Mouse (Mus musculus) layer of hippocampus, adult 8-10 months (tissue): ENCODE measurements around the gene Tbx2. TPM values are rescaled to one million over a fixed set of nuclear protein-coding genes. Genes with fewer than 3 reads are reported as not detected.

Experiments used
- DNase-seq, 2 experiments: peaks; one replicate each; pipeline ENCODE4 v3.0.0; 2022; ENCODE audit warnings: low spot score in 2 of 2
- total RNA-seq, 4 experiments: library from RNA; stranded (reverse); gene quantifications; 2 replicates each; pipeline ENCODE4 v1.2.4; 2022

Tbx2 gene
- total RNA-seq, 4 experiments from 2014 or later, result 1.4 to 2.0 (median 1.7) TPM

DNA sequence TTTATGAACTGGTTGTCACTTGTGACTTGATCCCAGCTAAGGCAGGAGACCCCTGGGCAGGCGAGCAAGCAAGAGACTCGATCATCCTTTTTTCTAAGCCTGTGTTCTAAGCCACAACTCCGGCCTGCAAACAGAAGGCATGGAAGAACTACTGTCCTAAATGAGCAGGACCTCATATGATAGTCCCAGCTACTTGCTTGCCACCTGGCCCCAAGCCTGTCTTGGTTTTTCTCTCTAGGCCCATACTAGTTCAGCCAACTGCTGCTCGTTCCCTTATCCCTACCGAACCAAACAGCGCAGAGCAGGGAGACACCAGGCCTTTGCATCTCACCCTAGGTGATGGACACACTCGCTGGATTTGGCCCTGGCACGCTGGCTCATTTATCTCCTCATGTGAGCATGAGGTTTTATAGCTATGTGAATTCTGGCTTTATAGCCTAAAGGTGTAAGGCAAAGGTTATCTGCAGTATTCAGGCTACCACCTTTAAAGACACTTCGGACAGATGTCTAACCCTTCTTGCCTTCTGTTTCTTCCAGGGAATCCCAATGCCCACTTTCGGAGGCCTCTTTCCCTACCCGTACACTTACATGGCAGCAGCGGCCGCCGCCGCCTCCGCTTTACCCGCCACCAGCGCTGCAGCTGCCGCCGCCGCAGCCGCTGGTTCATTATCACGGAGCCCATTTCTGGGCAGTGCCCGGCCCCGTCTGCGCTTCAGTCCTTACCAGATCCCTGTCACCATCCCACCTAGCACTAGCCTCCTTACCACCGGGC lies 7.9 kb downstream of the Tbx2 start:
- no peak for DNase-seq

DNA sequence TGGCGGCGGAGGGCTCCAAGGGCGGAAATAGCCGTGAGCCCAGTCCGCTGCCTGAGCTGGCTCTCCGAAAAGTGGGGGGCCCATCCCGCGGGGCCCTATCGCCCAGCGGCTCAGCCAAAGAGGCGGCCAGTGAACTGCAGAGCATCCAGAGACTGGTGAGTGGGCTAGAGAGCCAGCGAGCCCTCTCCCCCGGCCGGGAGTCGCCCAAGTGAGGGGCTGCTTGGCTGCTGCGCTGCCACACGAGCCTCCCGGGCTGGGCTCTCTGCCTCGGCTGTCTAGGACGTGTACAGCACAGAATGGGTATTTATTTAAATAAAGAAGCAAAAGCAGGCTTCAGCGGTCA lies 8.4 kb downstream of the Tbx2 start:
- DNase-seq, result no peak

DNA sequence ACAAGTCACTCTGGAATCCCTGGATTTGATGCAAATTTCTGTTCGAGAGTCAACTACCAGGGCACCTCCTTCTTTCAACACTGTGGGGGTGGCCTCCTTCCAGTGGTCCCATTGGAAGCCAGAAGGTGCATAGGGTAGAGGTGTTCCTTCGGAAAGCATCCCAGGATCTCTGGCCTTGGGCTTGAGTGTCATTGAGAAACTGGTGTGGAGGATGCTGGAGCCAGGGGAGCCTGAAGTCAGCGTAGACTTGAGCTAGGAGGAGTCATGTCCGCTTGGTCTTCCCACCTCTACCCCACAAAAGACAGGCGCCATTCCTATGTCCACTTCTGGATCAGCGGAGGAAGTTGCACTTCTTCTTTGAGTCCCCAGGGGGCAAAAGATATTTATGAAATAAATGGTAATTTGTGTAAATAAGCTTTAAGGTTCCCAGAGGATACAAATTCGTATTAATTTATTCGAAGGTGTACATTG lies 8.9 kb downstream of the Tbx2 start:
- DNase-seq, result no peak

DNA sequence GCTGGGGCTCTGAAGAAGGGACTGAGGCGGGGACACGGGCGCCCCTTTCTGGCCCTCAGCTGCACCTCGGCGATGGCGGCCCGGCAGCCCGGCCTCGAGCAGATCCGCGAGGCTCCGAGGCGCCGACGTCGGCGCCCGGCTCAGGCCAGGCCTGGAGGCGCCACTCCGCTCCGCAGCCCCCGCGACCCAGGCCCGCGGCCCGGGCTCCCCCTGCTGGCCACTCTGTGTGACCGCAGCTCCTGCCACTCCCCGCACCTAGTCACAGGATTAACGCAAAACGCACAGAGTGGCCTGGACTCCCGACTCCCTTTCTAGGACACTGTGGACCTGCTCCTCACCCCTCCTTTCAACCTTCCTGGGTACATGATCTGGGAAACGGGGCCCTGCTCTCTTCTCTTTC lies 9.6 kb downstream of the Tbx2 start:
- no peak for DNase-seq

DNA sequence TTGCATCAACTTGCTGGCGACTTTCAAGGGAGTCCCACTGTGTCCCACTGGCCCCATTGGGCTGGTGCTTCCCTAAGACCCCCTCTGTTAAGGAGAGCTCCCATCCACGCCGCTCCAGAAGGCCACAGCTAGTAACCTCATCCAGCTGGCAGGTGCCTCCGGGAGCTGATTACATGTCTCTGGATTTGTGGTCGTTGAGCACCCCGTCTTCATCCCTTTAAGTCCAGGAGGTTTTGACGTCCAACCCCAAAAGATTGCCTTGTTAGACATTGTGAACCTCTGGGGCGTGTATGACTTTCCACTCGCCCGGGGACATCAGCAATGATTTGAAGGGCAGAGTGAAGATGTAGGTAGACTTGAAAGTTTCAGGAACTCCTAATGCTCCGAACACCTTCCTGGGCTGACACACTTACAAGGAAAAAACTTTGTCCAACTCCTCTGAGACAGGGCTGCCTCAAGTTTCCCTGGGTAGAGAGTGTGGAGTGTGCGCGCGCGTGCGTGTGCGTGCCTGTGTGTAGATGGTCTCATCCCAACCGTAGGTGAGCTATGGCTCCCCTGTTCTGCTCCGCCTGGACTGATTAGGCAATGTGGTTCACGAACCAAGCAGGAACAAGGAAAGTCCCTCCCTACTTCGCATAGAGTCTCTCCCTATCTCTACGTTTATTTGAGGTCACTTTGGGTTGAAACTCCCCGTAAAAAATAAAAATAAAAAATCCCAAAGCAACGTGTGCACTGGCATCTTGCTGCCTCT lies 10.4 kb downstream of the Tbx2 start:
- DNase-seq, result no peak

DNA sequence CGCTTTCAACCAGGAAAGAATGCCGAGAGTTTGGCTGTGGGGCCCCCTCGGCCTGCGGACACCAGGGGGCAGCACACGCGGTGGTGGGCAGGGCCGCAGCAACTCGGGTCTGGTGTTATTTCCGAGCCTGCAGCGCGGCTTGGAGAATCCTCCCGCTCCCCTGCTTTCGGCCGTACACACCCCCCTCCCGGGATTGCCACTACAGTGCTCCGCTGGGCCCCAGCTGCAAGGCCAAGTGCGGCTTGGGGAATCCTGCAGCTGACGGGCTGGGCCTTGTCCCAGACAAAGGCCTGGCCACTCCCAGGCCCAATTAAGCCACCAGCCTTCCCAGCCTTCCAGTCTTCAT lies 11.0 kb downstream of the Tbx2 start:
- no peak for DNase-seq

DNA sequence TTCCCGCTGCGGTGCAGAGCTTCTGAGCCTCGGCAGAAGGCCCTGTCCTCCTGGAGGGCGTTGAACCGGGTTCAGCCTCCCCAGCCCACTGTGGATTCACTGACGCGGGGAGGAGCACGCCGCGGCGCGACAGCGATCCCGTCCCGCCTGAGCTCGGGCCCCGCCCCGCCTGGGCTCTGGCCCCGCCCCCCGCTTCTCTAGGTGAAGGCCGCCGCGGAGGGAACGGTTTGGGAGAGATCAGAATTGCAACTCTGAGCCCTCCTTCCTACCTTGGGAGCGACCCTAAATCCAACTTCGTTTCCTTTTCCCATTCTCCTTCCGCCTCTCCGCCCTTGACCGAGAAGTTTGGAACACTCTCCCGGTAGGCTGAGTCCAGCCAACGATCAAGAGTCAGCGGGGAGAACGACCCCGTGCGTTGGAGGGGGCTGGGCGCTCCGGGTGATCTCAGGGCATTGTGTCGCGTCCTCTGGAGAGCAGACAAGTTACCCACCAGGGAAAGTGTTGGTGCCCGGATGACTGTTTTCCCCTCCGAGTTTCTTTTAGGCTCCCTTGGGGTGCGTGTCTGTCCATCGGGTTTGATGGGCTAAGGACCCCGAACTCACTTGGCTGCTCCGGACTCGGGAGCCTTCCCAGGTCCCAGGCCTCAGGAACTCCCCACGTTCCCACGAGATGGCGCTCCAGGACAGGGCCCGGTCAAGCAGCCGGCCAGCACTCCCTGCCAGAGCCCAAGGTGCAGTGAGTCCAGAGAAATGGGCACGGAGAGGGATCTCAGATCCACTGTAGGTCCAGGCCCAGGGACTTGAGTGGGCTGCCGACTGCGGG lies 12.0 kb downstream of the Tbx2 start:
- peak; percentile 54 to 70 for DNase-seq

DNA sequence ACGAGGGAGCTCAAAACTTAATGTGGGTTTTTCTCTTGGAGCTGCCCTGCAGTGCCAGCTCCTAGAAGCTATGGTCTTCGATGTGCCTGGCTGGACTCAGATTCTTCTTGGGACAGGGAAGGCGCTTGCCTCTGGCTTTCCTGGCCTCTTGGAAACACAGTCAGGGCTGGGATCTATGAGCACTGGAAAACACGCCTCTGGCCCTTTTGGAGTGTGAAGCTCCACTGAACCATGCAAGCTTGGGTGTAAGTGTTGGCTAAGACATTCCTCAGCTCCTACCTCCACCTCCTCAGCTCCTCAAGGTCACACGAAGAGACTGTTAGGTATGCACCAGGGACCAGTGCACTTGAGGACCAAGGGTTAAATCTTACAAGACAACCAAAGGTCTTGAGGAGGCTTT lies 12.6 kb downstream of the Tbx2 start:
- no peak for DNase-seq

DNA sequence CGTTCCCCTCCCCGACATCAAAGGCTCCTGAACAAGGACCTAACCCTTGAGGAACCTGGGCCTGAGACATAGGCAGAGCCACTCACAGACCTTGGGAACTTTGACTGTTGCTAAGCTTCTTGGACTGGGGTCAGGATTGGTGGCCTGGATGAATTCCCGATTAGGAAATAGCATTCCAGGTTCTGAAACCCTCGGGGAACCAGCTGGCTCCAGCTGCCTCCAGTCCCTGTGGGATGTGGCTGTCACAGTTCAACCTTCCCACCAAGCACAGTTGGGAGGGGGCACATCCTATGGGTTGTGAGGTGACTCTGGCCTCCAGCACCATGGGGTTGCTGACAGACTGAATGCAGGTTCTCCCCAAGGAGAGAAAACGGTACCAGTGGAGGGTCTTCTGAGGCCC lies 13.6 kb downstream of the Tbx2 start:
- DNase-seq, result no peak

DNA sequence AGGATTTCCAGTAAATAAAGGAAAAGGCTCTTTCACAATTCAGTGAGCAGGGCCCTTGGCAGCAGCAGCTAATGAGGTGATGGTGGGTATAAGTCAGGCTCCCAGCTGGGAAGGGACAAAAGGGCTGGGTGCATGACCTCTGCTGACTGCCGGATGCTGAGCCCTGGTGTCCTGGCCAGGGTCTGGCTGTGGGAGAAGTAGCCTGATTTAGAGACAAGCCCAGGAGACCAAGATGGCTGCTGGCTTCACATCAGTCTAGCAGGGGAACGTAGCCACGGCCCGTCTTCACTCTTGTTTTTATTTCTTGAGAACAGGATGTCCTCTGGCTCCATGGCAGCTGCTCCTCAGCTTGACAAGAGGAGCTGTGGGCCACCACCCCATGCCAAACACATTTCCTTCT lies 14.2 kb downstream of the Tbx2 start:
- DNase-seq, result no peak

DNA sequence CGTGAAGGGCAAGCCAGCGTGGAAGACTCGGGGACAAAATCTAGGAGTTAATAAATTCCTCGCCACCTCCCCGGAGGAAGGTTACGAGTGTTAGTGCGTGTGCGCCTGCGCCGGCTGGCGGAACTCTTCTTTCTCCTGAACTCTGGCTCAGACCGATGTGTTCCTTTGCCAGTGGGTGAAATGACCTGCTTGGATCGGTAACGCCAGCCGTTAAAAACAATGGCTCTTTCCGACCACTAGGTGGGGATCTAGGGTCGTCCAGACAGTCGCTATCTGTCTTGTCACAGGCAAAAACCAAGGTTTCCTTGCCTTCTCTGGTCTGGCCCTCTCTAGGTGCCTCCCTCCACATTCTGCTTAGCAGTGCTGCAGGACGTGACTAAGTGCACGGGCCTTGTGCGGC lies 16.7 kb downstream of the Tbx2 start:
- peak in 1 of 2 experiments; percentile 40 for DNase-seq

DNA sequence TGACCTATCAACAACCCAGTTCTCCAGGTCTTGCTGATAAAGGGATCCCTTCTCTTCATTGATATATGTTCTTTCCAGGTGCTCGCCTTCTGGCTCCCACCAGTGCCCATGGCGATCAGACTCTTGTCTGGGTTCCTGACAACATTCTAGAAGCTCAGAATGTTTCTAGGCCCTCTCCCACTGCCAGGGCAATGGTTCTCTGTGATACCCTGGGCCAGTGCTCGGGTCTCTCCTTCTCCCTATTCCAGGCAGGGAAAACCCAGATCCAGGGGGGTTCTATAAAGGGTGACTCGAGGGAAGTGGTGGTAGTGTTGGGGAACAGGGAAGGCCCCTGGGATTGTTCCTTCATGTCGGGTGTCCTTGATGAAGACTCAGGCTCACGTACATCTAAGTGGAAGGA lies 17.9 kb downstream of the Tbx2 start, which contains the start of gene Gm11444:
Gene Gm11444 (minus strand): TSS at position 101 of the 400 bp plus-strand sequence.
- DNase-seq, result no peak

DNA sequence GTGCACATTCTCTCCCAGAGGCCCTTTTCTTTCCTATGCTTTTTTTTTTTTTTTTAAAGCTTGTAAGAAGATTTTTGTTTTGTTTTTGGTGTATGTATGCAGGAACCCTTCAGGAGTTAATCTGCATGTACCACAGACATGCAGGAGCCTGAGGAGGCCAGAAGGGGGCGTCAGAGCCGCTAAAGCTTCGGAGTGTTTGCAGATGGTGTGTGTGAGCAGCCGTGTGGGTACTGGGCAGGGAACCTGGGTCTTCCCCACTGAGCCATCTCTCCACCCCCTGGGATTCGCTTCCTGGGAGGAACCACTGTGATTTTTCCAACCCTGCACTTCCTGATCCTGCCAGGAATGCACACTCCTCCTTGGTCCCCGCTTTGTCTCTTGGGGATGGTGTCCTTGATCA lies 18.4 kb downstream of the Tbx2 start:
- no peak for DNase-seq

DNA sequence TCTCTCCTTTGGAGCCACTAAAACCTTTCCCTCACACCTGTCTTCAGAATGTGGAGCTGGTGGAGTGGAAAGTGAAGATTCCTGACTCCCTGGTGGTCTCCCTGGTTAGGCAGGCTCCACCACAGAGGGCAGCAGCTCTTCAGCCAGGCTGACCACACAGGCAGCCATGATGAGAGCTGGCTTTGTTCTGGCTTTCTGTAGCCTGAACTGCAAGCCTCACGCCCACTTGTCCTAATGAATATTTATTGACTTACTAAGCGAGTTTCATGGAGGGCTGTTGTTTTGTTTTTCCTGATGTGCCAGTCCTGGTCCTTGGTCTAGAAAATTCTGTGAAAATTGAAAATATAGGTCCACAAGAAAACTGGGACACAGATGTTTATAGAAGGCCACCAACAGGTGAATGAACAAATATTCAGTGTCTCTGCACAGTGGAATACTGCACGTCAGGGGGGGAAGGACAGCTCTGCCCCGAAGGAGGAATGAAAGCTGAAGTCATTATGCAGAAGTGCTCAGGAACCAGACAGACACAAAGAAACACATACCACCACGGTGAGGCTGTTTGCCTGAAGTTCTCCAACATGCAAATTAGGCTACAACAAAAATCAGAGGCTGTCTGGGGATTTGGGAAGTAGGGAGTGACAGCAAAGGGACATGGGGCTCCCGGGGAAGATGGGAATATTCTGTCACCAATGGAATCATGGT lies 25.8 kb downstream of the Tbx2 start:
- no peak for DNase-seq

DNA sequence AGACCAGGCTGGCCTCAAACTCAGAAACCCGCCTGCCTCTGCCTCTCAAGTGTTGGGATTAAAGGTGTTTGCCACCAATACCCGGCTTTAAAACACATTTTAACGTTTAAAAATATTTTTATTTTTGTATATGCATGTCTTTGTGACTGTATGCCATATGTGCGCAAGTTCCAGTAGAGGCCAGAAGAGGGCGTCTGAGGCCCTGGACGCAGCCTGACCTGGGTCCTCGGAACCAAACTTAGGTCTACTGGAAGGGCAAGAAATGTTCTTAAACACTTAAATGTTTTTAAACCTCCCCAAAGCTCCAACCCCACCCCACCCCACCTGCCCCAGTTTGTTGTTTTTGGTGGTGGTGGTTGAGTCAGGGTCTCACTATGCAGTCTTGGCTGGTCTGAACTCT lies 32.0 kb downstream of the Tbx2 start:
- DNase-seq, result no peak

DNA sequence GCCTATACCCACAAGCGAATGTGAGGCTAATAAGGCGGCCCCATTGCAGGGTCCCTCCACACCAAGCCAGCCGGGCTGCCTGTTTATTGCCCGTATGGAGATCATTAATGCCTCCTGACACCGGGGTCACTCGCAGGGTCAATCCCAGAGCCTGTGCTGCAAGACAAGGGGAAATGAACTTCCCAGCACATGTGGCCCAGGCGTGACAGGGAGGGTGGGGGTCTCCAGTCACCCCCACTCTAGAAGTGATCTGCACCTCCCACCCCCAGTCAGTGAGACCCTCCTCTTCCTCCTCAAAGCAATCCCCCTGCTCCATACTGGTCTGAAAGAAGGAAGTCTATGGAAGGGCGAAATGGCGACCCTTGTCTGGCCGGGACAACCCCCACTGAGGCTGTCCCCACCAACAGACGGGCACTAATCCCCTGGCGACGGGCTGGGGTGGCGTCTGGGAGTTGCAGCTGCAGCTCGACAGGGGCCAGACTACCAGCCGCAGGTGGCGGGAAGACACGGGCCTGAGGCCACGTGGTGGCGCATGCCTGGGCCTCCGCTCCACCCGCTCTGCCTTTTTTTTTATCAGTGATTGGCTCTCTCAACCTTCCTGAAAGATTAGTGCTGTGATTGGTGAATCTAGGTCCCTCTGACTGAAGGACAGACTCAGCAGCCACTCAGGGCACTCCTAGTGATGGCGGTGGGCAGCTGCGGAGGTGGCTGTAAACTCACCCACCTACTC lies 43.9 kb downstream of the Tbx2 start:
- no peak for DNase-seq

DNA sequence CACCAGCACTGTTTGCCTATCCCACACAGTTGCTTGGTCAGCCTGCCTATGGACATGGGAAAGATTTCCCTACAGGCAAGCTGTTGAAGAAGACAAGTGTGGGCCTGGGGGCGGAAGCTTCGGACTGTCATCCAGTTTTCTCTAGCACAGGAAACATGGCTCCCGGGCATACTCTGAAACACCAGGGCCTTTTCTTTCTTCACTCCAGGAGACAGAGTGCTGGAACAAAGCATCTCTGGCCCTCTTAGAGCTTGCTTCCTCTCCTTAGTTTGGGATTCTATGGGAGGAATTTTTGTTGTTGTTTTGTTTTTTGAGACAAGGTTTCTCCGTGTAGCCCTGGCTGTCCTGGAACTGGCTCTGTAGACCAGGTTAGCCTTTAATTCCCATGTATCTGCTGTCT lies 52.1 kb downstream of the Tbx2 start:
- no peak for DNase-seq

DNA sequence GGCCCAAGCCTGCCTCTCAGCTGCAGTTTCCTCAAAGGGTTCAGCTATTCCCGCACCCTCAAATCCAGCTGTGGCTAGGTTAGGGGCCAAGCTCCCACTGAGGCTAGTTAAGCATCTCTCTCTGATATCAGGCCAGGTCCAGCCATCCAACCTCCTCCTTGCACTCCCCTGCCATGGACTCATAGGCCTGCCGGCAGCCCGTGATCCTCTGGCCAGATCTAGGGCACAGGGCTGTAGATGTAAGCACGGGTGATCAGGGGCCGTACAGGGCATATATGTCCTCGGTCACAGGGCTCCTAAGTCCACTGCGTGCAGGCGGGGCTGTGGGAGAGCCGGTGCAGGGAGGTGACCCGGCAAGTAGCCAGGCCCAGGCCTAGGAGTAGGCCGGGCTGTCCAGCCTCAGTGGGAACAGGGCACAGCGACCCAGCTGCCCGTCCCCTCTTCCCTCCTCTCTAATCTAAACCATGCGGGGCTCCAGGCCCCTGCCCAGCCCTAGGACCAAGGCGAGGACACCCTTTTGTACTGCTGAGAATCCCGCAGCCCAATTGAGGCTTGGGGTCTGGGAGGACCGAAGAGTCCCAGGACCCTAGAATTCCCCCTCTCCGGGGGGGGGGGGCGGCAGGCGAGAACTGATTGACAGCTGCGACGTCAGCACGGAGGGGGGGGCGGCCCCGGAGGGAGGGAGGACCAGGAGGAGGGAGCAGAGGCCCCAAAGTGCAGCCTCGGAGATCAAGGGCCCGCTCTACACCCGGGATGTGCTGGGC lies 53.5 kb downstream of the Tbx2 start, which contains the start of gene Tbx4:
Gene Tbx4 (plus strand): TSS at position 758 of the 764 bp plus-strand sequence.
- DNase-seq, result no peak

DNA sequence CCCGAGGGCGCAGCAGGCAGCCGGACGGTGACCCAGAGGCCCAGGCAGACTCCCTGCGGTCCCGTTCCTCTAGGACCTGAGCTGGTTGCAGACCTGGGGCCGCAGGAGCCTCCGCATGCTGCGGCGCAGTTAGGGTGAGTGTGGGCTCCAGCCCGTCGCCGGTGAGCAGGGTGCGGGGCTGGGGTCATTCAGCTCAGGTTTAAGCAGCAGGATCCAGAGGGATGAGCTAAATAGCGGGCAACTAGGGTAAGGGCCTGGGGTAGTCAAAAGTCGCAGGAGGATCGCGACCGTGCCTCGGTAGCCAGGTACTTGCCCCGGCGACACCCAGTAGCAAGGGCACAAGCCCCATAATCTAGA lies 54.1 kb downstream of the Tbx2 start:
- no peak for DNase-seq

DNA sequence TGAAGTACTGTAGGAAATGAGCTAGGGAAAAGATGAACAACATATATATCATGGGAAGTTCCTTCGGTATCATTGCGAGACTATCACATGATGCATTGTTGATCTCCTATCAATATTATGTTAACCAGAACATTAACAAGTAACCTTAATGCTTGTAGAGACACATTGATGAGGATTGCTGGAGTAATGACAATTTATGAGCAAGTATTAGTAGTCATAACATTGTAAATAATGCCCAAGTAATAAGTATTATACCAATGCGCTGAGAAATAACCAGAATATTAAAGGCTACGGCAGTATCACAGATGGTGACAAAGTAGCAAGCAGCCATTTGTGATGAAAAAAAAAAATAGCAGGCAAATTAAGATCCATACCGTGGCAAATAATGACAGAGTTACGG lies 54.9 kb downstream of the Tbx2 start:
- DNase-seq, result no peak
